Mouse (Mus musculus) kidney, adult 8-10 months (tissue): ENCODE measurements at regions not wholly inside any gene's neighbourhood (a gene's known extent, or its start where the extent isn't known, plus 50 kb on each side); places are given as distances from the start of the nearest gene placed in this dataset.
A peak's percentile ranks its signal among the peaks of the same experiment; 100 is the strongest.
"Not testable (repeated sequence)": the region's sequence is repeated elsewhere in the genome, so short reads cannot be mapped to it uniquely, and the experiment has no call there.

Source experiments
- DNase-seq, 2 experiments: peaks; one replicate each; pipeline ENCODE4 v3.0.0; 2022

- DNase-seq, result no peak
Observed at GRCm38 (mm10) chr19:35034408-35034807, 112.2 kb downstream of the Kif20b start.

GRCm38 (mm10) chr19:35045576-35045975, 123.4 kb downstream of the Kif20b start:
- no peak for DNase-seq

GRCm38 (mm10) chr19:35066352-35066935, 144.3 kb downstream of the Kif20b start:
- no peak for DNase-seq

- no peak for DNase-seq
Observed at GRCm38 (mm10) chr19:35081126-35081525, 159.0 kb downstream of the Kif20b start.

- no peak for DNase-seq
Observed at GRCm38 (mm10) chr19:35101244-35101643, 179.1 kb downstream of the Kif20b start.

GRCm38 (mm10) chr19:35114313-35114712, 192.2 kb downstream of the Kif20b start:
- no peak for DNase-seq

- DNase-seq, result no peak
Observed at GRCm38 (mm10) chr19:35125278-35125677, 203.1 kb downstream of the Kif20b start.

GRCm38 (mm10) chr19:35126594-35127051, 204.5 kb downstream of the Kif20b start:
- no peak for DNase-seq

GRCm38 (mm10) chr19:35128104-35128503, 205.9 kb downstream of the Kif20b start:
- DNase-seq, result no peak

GRCm38 (mm10) chr19:35143131-35143530, 221.0 kb downstream of the Kif20b start:
- no peak for DNase-seq

- DNase-seq, result no peak
Observed at GRCm38 (mm10) chr19:35143781-35144180, 221.6 kb downstream of the Kif20b start.

GRCm38 (mm10) chr19:35149476-35149875, 227.3 kb downstream of the Kif20b start:
- DNase-seq, result not testable (repeated sequence)

GRCm38 (mm10) chr19:35150780-35151725, 228.9 kb downstream of the Kif20b start:
- DNase-seq, result peak; percentile 43 to 73

- no peak for DNase-seq
Observed at GRCm38 (mm10) chr19:35151841-35152240, 229.7 kb downstream of the Kif20b start.

- DNase-seq, result peak in 1 of 2 experiments; percentile 3
Observed at GRCm38 (mm10) chr19:35157849-35158248, 235.7 kb downstream of the Kif20b start.

GRCm38 (mm10) chr19:35164727-35165126, 242.6 kb downstream of the Kif20b start:
- no peak for DNase-seq

GRCm38 (mm10) chr19:35170554-35170953, 248.4 kb downstream of the Kif20b start:
- DNase-seq, result no peak

- no peak for DNase-seq
Observed at GRCm38 (mm10) chr19:35180102-35180501, 257.9 kb downstream of the Kif20b start.

GRCm38 (mm10) chr19:35205557-35206239, 283.5 kb downstream of the Kif20b start:
- no peak for DNase-seq

GRCm38 (mm10) chr19:35244188-35244587, 322.0 kb downstream of the Kif20b start:
- no peak for DNase-seq

- DNase-seq, result peak; percentile 26 to 49
Observed at GRCm38 (mm10) chr19:35247531-35247930, 325.4 kb downstream of the Kif20b start.

- not testable (repeated sequence) for DNase-seq
Observed at GRCm38 (mm10) chr19:35258634-35259033, 336.5 kb downstream of the Kif20b start.

- DNase-seq, result peak in 1 of 2 experiments; percentile 27
Observed at GRCm38 (mm10) chr19:35263101-35263500, 340.9 kb downstream of the Kif20b start.
